Mouse (Mus musculus): ENCODE results near the gene Ttyh3.

- TF ChIP-seq MAFK (IDR thresholded peaks at IDR 0.05; ENCODE audit: insufficient read depth, low read depth, low read length): no peak
- TF ChIP-seq ZC3H11A (IDR thresholded peaks at IDR 0.05; ENCODE audit: borderline replicate concordance, low read depth, low read length): no peak
Observed at GRCm38 (mm10) chr5:140611611-140612185, 37.1 kb downstream of the Ttyh3 start.
